Mouse (Mus musculus): ENCODE data around the gene Matn4.
A peak's percentile ranks its signal among the peaks of the same experiment; 100 is the strongest.

Gene Matn4

DNA sequence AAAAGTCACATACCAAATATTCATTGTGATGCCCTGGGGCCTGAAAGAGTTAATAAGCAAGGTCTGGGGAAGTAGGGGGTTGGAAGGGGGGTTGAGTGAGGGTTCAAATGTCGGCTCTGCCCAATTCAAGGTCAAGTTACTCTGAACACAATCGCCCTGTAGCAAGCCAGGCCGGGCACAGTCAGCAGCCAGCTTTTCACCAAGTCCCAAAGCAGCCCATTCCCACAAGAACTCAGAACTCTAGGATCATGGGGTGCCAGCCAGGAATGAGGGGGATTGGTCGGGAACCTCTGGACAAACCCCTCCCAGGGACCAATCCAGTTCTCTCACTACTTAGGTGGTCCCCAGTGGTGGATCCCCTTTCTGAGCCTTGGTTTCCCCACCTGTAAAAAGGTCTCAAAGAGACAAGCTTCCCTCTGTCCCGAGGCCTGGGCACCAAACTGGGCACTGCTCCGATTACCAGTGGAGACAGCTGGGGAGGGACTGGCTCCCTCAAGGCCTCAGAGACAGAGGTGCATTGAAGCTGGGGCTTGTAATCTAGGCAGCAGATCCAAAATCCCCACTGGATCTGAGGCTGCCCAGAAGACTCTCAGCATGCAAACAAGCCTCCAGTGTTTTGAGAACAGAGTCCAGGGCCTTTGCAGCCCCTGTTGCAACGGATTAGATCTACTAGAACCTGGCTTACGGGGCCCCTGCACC is 31.4 kb upstream of the Matn4 start:
- DNase-seq (ENCODE audit: low spot score in 2 of 2): no peak

DNA sequence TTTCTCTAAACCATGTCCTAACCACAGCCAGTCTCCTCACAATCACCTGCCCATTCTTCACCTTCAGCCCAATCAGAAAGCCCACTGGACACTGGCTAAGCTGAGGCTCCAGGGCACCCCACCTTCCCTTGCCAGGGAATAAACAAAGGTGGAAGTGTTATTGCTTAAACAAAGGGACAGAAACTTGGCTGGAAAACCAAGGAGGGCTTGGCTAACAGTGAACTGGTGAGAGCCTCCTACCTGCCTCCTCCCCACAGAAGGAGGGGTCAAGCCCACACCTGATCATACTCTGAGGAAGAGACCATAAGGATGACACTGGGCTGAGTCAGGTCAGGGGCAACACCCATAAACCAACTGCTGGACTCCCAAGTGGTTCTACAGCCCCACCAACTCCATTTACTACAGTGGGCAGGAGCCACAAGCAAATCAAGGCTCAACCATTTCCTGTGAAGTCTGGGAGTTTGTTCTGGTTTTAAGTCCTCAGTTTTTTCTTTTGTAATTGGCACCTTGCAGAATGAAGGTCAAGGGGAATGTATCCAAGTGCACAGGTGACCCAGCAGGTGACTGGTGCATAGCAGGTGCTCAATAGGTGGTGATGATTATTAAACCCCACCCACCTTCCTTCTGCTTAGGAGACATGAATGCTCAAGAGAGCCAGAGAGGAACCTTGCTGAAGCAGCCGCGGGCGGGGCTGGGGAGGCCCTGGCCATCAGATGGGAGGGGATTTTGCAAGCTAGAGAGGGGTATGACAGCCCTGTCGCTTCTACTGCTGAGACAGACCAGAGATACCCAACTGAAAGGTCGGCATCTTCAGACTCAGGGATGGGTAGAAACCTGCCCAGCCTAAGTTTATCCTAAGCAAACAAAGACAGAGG is 30.5 kb upstream of the Matn4 start:
- DNase-seq (ENCODE audit: low spot score in 2 of 2): no peak

DNA sequence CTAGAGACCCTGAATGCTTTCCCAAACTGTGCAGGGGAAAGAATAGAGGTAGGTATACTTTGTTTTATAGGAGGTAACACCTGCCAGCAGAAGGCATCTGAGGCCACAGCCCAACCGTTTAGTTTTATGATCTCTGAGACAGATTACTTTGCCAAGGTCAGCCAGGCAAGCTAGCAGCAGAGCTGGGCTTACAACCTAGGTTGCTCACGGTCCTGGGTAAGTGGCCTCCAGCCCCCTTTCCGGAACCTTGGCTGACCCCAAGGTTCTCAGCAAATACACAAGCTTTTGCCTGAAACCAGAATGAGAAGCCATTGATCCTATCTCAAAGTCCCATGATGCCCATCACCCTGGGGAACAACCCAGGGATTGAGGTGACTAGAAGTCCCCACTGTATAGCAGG is 29.7 kb upstream of the Matn4 start:
- DNase-seq (ENCODE audit: low spot score in 2 of 2): no peak

DNA sequence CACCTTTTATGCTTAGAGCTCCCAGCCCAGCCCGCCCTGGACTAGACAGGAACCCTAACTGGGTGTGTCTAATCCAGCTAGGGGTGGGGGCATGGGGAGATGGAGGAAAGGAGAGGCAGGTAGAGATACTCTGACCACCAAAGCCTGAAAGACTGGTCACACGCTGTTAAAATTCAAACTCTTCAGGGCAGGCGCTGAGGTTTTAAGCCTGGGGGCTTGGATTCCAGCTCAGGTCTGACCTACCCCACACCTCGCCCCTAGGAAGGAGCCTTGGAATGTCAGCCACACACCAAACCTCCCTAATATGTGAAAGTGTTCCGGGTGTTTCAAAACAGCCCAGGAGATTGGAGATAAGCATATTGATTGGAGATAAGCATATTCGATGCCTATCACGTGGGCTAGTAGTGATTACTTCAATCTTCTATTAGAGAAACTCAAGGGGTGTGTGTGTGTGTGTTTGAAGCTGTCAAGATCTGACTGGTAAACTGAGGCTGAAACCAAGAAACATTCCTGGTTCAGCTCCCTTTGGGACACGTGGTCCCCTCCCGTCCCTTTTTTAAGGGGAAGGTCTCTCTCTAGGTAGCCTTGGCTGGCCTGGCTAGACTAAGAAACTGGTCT is 28.4 kb upstream of the Matn4 start:
- DNase-seq (ENCODE audit: low spot score in 2 of 2): no peak

DNA sequence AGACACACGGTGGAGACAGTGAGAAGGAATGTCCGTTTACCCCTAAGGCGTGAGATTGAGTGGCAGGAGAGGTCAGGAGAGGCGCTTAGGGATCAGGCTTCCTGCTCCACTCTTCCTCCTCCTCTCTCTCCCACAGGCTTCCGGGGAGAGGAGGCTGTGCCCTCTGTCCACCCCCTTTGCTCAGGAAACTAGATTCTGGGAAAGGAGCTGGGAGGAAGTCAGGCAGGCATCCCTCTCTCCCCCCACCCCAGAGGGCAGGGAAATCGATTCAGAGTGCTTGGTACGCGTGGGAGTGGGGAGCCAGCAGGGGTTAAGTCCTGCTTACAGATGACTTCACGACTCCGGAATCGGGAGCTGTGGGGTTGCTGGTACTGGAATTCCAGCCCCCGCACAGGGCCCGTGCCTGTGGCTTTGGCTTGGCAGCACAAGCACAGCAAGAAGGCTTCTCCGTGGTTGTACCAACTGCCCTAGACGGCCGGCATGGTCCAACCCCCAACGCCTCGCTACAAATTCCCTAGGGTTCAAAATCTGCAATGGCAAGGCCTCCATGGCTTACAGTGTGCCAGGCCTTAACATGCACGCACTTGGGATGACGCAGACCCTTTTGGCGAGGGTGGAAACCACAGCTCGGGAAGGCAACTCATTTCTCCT is 27.7 kb upstream of the Matn4 start:
- DNase-seq (ENCODE audit: low spot score in 2 of 2): no peak

DNA sequence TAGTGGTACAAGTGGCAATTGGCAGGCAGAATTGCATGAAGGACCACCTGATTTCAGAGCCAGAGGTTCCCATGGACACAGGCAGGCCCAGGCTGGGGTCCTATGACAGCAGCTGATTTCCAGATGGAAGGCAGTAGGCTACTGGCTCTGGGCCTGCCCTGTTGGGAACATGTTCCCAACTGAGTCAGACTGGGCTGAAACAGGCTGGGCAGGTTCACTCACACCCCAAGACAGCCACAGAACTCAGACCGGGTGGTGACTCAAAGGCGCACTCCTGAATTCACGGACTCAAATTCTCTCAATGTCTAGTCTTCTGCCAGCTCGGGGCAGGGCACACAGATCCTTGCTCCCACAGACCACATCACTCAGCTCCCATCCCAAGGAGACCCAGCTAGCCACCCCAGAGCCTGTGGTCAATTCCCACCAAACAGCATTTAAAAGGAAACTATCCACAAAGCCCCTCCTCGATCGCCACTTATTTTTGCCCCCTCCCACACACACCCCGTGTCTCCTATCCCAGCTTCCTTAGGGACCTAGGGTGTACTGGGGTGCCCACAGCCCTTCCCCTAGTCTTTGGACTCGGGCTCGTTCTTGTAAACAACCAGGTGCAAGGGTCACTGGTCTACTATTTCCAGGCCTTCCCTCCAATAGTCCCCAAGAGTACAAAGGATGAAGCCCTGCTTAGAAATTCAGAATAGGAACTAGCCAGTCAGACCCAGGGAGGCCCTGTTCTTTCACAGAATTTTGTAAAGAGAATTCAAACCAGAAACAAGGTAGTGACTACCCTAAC is 26.9 kb upstream of the Matn4 start:
- no peak for DNase-seq (ENCODE audit: low spot score in 2 of 2)

DNA sequence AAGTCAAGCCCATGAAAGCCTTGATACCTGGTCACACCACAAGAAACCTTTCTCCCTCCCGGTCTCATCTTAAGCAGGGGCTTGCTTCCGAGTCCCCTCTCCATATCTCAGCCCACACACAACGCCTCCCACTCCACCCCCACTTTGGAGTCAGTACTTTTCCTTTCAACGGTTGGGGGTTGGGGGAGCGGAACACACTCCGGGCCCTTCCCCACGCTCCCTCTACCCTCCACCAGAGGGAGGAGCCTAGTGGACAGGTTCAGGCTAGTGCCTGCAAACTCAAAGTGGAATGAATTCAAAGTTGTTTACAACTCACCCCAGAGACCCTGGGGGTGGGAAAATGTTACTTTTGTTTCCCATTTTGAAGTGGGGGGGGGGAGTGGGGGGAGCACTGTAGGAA is 25.7 kb upstream of the Matn4 start:
- no peak for DNase-seq (ENCODE audit: low spot score in 2 of 2)

DNA sequence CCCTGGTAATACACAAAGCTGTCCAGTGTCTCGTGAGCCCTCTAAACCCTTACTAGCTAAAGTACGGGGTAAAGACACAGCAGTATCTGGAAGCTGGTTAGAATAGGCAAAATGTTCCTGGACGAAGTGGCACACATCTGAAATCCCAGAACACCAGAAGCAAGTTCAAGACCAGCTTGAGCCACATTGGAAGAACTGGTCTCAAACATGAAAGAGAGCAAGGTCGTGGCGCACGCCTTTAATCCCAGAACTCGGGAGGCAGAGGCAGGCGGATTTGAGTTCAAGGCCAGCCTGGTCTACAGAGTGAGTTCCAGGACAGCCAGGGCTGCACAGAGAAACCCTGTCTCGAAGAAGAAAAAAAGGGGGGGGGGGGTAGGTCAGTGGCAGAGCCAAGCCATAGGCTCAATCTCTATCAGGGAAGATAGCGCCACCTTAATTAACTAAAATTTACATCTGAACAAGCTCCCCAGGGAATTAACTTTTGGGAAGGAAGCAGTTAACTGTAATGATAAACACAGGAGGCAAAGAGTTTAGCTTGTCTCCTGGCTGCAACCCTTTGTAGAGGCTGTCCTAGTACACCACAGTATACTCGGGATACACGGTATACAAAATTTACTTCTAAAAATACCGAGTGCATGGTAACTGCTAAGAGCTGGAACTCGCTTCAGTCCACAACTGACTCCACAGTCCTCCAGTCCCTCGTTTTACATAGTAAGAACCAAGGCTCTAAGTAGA is 25.1 kb upstream of the Matn4 start:
- DNase-seq (ENCODE audit: low spot score in 2 of 2): no peak

DNA sequence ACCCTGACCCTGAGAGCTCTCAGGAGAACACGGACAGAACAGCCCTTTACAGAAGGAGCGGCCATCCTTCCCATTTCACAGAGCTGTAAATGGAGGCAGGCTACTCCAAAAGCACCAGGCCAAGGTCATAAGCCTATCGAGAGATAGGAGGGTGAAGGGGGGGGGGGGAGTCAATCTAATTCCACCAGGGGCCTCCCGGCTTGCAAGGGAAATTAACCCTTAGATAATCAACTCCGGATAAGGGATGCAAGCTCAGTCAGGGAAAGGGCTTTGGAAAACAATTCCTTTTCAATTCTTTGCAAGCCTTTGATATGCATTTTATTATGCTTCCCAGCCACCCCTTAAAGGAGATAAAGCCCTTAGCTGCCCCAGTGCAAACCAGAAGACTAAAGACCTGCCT is 23.5 kb upstream of the Matn4 start:
- no peak for DNase-seq (ENCODE audit: low spot score in 2 of 2)

DNA sequence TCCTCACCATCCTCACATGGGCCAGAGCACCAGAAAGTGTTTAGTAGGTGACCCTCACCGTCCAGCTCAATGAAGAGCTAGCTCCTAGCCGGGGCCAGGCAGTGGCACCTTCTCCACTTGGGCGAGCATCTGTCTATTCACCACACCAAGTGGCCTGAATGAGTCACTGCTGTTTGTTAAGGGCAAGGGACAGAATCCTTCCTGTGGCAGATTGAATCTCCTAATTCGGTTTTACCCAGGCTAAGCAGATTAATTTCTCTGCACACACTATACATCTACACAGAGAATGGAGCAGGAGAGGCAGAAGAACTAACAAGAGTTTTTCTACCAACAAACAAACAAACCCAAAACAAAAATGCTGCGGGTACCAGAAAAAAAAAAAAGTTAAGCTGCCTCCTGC is 22.0 kb upstream of the Matn4 start:
- no peak for DNase-seq (ENCODE audit: low spot score in 2 of 2)

DNA sequence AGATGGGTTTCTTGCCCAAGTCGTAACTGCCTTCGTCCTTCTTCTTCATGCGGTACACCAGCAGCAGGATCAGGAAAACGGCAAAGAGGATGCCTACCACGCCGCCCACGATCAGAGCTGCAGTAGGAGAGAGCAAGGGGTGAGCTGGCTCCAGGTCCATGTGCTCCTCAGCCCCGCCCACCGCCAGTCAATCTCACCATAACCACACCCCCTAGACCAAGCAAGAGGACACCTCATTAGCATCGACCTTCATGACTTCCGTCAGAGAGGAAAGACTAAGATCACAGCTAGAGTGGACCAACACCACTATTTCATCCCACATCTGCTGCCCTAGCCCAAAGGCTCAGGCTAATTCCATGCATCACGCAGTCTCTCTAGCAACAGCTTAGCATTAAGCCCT is 21.2 kb upstream of the Matn4 start:
- no peak for DNase-seq (ENCODE audit: low spot score in 2 of 2)

DNA sequence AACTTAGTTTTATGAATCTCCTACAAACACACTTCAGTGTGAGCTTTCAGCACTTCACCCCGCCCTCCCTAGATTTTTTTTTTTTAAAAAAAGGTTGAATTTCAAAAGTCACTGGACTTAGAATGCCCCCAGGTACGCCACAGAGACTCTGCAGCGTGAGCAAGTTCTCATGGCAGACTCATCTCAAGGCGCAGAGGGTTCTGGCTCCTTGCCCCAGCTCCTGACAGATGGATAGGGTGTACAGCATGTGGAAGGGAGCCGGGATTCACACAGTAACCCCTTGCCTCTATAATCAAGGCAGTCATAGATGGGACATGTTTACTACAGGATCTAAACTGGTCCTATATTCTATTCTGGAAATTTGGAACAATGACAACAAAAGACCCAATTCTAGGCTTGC is 20.4 kb upstream of the Matn4 start:
- no peak for DNase-seq (ENCODE audit: low spot score in 2 of 2)

DNA sequence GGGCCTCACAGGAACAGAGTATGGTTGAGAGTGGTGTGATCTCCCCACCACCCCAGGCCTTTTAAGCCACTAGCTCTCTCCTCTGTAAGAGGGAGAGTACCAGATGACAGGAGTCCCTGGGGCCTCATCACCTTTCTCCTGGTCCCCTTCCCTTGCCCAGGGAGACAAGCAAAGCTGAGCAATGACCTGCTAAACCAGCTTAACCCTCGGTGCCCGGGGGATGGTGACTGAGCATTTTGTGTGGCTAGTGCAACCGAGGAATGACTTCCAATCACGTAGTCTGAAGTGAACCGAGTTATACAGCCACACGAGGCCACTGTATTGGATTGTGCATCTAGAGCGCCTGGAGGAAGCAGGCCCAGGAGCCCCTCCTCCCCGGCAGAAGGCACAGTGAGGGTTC is 19.4 kb upstream of the Matn4 start:
- no peak for DNase-seq (ENCODE audit: low spot score in 2 of 2)

DNA sequence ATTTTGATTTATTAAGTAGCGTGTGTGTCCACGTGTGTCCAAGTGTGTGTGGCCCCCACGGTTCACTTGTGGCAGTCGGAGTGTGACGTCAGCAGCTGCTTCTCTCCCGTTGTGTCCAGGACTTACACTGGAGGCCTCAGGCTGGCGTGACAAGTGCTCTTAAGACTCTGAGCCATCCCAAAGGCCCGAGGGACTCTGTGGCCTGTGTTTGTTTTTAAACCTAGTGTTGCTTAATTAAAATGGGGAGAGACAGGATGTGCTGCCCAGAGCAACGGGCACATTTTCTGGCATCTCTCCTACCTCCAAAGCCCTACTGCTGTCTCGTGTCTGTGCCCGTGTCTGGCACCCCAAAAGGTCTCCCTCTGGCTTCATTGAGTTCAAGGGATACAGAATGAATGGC is 18.5 kb upstream of the Matn4 start:
- peak in 1 of 2 experiments; percentile 43 for DNase-seq (ENCODE audit: low spot score in 2 of 2)

DNA sequence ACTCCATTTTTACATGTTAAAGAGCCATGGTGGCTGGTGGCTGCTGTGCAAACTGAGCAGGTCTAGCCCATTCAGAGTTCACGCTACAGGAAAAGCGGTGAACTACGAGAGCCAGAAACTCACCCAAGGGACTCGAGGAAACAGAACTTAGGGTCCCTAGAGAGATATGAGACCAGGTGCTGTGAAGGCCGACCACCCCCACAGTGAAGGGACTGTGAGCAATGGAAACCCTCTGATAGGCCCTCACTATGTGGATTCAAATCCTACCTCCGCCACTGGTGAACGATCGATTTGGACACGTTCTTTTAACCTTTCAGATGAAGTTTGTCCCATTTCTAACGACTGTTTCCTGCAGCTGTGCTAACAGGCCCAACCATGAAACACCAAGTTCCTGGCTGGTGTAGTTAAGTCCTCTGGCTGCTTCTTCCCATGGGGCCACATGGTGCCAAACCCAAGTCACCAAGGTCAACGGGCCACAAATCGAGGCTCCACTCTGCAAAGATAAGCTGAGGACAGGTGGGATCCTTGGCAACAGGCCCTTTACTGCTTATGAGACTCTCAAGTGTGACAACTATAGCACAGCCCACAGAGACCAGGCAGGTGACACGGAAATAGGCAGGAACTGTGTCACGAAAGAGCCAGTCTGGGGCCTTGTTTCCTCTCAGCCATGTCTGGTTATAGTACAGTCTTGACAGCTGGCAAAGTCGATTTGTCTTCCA is 17.9 kb upstream of the Matn4 start:
- DNase-seq (ENCODE audit: low spot score in 2 of 2): peak in 1 of 2 experiments; percentile 58

DNA sequence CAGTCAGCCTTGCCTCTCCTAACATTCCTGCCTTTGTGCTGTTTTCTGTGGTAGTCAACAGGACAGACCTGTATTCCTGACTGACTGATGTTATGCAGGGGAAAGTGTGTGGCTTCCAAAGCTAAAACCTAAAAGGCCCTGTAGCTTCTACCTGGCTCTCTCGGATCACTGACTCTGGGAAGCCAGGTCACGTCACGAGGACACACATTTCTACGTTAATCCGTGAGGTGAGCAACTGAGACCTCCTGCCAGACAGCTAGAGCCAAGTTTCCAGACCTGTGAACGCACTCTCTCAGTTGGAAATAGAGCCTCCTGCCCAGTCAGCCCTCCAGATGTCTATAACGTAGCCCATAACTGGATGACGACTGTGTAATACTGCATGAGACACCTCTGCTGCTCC is 17.0 kb upstream of the Matn4 start:
- no peak for DNase-seq (ENCODE audit: low spot score in 2 of 2)

DNA sequence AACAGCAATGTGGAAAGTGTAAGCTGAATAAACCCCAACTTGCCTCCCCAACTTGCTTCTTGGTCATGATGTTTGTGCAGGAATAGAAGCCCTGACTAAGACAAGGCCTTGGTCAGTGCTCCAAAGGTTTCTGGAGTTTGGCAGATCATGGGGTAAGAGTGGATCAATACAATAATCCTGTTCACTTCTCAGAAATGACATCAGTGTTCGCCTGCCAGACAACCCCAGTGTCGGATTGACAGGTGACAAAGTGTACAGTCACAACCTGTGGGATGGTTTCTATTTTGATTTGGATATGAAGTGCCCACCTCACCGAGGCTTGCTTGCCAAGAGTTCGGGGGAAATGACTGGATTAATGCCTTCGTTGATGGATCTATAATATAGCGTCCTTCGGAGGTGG is 16.3 kb upstream of the Matn4 start:
- no peak for DNase-seq (ENCODE audit: low spot score in 2 of 2)

DNA sequence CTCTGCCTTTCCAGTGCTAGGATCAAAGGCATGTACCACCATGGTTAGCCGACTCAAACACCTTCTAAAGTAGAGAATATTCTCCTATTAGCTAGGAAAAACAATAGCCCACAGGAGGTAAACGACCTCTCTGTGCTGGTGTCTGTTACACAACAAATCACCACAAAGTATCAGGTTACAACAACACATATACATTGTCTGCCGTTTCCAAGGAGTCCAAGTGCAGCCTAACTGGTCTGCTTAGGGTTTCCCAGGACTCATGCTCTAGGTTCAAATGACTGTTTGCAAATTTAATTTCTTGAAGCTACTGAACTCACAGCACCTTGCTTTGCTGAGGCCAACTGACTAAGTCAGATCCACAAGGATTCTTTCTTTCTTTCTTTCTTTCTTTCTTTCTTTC is 14.5 kb upstream of the Matn4 start:
- no peak for DNase-seq (ENCODE audit: low spot score in 2 of 2)

DNA sequence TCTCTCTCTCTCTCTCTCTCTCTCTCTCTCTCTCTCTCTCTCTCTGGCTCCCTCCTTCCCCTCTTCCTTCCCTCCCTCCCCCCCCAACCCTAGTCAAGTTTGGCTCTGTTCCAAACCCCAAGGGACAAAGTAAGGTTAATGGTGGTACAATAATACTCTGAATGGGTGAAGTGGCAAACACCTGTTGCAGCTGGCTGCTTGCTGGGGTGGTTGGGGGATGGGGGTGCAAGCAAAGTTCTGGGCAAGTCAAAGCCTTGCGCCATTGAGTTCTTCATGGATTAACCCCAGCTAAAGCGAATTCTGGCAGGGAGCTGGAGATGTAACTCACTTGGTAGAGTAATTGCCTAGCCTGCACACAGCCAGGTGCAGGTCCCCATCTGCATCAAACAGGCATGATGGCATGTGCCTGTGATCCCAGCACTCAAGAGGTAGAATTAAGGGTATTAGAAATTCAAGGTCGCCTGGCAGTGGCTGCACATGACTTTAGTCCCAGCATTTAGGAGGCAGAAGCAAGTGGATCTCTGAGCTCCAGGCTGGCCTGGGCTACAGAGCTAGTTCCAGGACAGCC is 13.4 kb upstream of the Matn4 start:
- no peak for DNase-seq (ENCODE audit: low spot score in 2 of 2)

DNA sequence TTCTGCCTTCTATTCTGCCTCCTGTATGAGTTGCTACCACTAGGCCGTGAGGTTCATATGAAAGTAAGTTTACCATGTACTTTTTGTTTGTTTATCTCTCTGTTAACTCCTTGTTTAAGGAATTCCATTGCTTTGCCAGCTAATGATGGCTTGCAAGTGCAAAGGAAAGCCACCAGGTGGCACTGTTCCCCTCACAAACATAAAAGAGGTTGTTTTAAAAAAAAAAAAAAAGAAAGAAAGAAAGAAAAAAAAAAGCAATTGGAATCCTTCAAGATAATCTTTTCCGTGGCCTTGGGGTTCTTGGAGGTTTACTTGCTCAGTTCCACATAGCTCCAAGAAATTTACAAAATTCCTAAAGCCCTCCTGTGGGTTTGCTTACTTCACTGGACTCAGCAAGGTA is 12.2 kb upstream of the Matn4 start:
- peak in 1 of 2 experiments; percentile 56 for DNase-seq (ENCODE audit: low spot score in 2 of 2)

All from spleen, postnatal 10 days (tissue).